13 mouse cellular contexts compared by ENCODE assay signal in the genomic region with DNA sequence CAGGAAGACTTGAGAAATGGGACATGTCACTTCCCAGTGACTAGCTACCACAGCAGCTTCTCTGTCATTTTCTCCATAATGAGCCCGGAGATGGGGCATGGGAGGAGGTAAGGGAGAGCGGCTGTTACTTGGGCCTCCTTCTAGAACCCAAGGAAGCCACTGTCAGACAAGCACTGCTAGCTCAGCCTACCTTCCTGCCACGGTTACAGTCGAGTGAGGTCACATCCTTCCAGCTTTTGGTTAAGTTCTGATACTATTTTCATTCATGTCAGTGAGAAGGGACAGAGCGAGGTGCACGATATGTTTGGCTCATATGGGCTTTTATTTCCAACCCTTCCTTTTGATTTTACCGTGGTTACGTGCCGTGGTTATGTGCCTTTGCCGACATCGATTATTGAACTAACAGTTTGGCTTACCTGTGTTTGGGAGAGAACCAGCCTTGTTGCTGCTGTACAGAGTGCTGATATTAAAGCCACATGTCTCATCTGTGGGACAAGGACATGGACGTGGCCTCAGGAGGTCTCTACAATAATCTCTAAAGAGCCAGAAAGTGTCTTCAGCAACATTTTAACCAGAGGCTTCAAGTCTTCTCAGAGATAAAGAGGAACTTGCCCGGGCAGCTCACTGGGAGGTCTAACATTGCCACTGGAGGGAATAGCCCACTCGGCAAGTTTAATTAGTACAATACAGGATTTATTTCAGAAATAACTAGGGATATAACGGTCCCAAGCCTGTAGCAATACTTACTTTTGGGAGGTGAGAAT.
DNase-seq lines count a peak whose midpoint lies in the region; ATAC-seq and TF ChIP-seq lines count a peak whose summit lies in the region.
"Had no signal": no experiment of that assay in that cellular context is flagged by ENCODE, and none has a peak within 500 bp of the region (broad histone marks: within the 10 kb centered on the region; RNA-seq: fewer than 3 reads in every experiment).

No protein-coding gene starts in this region.

- no peak overlapping the region for H3K27ac ChIP-seq in CH12.LX (ENCODE audit: insufficient read depth, low read depth)
- H3K27ac ChIP-seq in heart, embryonic 12.5 days (ENCODE audit: poor library complexity, severe bottlenecking): no peak overlapping the region
- H3K27ac ChIP-seq: embryonic facial prominence, embryonic 12.5 days; heart, embryonic 13.5 days; hindbrain, embryonic 15.5 days had no signal

- 77% methylated on average over 15 of the region's 15 CpGs for WGBS in heart, embryonic 12.5 days

- no peak overlapping the region for H3K9ac ChIP-seq in CH12.LX (ENCODE audit: insufficient read depth, low read depth)
- H3K9ac ChIP-seq in heart, embryonic 12.5 days: no peak overlapping the region
- H3K9ac ChIP-seq: embryonic facial prominence, embryonic 12.5 days; heart, embryonic 13.5 days; hindbrain, embryonic 15.5 days had no signal

- in situ Hi-C loops in CH12.LX (cut with MboI; ENCODE audit: low pct_ligation_motif_present, low pct_unique_long_range_greater_than_20kb, low sequenced_read_pairs): no loop called here

- no peaks in the 10 kb centered on the region for H3K9me3 ChIP-seq in CH12.LX (replicated peaks; ENCODE audit: low read length)
- H3K9me3 ChIP-seq in heart, embryonic 12.5 days (replicated peaks): no peaks in the 10 kb centered on the region
- H3K9me3 ChIP-seq: embryonic facial prominence, embryonic 12.5 days; heart, embryonic 13.5 days; hindbrain, embryonic 15.5 days had no signal

- intact Hi-C loops in heart, postnatal 36 days (cut with DNase I): no loop called here

- peaks cover 9 to 57% of the 10 kb centered on the region in 2 experiments for H3K4me1 ChIP-seq in CH12.LX (ENCODE audit: control insufficient read depth in 1 of 2, insufficient read depth in 2 of 2)
- H3K4me1 ChIP-seq in heart, embryonic 12.5 days (replicated peaks): peaks cover 50% of the 10 kb centered on the region

- TF ChIP-seq POLR2A in CH12.LX (IDR thresholded peaks at IDR 0.05; ENCODE audit: low read depth, low read length): no peak

- dilution Hi-C loops in CH12.LX (cut with MboI; ENCODE audit: extremely low pct_ligation_motif_present, extremely low pct_unique_long_range_greater_than_20kb, low sequenced_read_pairs): no loop called here

- DNase-seq in A20 (ENCODE audit: low read depth, low spot score) (peak; percentile 34), CH12.LX (ENCODE audit: extremely low read depth) (peak; percentile 35), liver (peak; percentile 38)
- no peak for DNase-seq in urinary bladder, postnatal 36 days (ENCODE audit: low spot score in 2 of 2)
- DNase-seq in kidney, adult 11 months: no peak
- DNase-seq in heart, postnatal 36 days: no peak
- DNase-seq: cerebellum, adult 9-10 months had no signal

- TF ChIP-seq RAD21 in CH12.LX (IDR thresholded peaks at IDR 0.05; ENCODE audit: low read depth, low read length): no peak

- peak; percentile 36 for ATAC-seq in megakaryocyte progenitor cell, adult 5-6 weeks (replicated peaks; ENCODE audit: poor library complexity)
- no peak for ATAC-seq in heart, embryonic 12.5 days (ENCODE audit: insufficient number of reproducible peaks, low FRiP score)
- ATAC-seq: lung, postnatal 0 days had no signal

- peaks cover 0 to 39% of the 10 kb centered on the region in 2 experiments for H3K36me3 ChIP-seq in CH12.LX (replicated peaks in 1 of 2; ENCODE audit: control insufficient read depth in 1 of 2, insufficient read depth in 1 of 2, low read length in 1 of 2)
- H3K36me3 ChIP-seq in heart, embryonic 12.5 days: no peaks in the 10 kb centered on the region
- H3K36me3 ChIP-seq: hindbrain, embryonic 15.5 days had no signal

- no peaks in the 10 kb centered on the region for H3K27me3 ChIP-seq in CH12.LX (replicated peaks)
- H3K27me3 ChIP-seq in heart, embryonic 12.5 days (replicated peaks): no peaks in the 10 kb centered on the region
- H3K27me3 ChIP-seq: embryonic facial prominence, embryonic 12.5 days; heart, embryonic 13.5 days; hindbrain, embryonic 15.5 days had no signal

- H3K79me2 ChIP-seq in CH12.LX (replicated peaks; ENCODE audit: control insufficient read depth, extremely low read depth, insufficient read depth, poor library complexity, severe bottlenecking): no peaks in the 10 kb centered on the region

- no peak overlapping the region for H3K4me2 ChIP-seq in CH12.LX (ENCODE audit: insufficient read depth, low read depth, poor library complexity, severe bottlenecking)
- H3K4me2 ChIP-seq in heart, embryonic 12.5 days: no peak overlapping the region
- H3K4me2 ChIP-seq: embryonic facial prominence, embryonic 12.5 days; heart, embryonic 13.5 days; hindbrain, embryonic 15.5 days had no signal

- TF ChIP-seq CTCF in CH12.LX (conservative IDR thresholded peaks at IDR 0.05 in 1 of 2, IDR thresholded peaks at IDR 0.05 in 1 of 2; ENCODE audit: low read depth in 2 of 2, low read length in 2 of 2): no peak

- TF ChIP-seq EP300 in CH12.LX (IDR thresholded peaks at IDR 0.05; ENCODE audit: low read length): no peak

- H3K4me3 ChIP-seq in CH12.LX (replicated peaks in 1 of 3; ENCODE audit: low read depth in 2 of 3, low read length in 2 of 3, poor library complexity in 1 of 3): no peak overlapping the region
- H3K4me3 ChIP-seq in heart, embryonic 12.5 days: no peak overlapping the region
- H3K4me3 ChIP-seq: embryonic facial prominence, embryonic 12.5 days; heart, embryonic 13.5 days; hindbrain, embryonic 15.5 days had no signal

TF ChIP-seq in CH12.LX, 34 proteins besides CTCF, POLR2A, EP300 and RAD21:
- no peak for TF ChIP-seq RCOR1 (conservative IDR thresholded peaks at IDR 0.05; ENCODE audit: low read depth, low read length)
- TF ChIP-seq CHD1 (IDR thresholded peaks at IDR 0.05; ENCODE audit: low read depth, low read length): no peak
- no peak for TF ChIP-seq MAZ (IDR thresholded peaks at IDR 0.05; ENCODE audit: low read depth, low read length)
- no peak for TF ChIP-seq IRF4 (IDR thresholded peaks at IDR 0.05; ENCODE audit: low read depth, low read length)
- TF ChIP-seq USF2 (conservative IDR thresholded peaks at IDR 0.05; ENCODE audit: low read depth, low read length): no peak
- no peak for TF ChIP-seq MAX (IDR thresholded peaks at IDR 0.05; ENCODE audit: low read length)
- no peak for TF ChIP-seq JUND (conservative IDR thresholded peaks at IDR 0.05; ENCODE audit: low read depth, low read length)
- TF ChIP-seq HCFC1 (IDR thresholded peaks at IDR 0.05; ENCODE audit: low read depth, low read length): no peak
- TF ChIP-seq POLR2AphosphoS2 (IDR thresholded peaks at IDR 0.05; ENCODE audit: low read depth, low read length): no peak
- no peak for TF ChIP-seq E2F4 (IDR thresholded peaks at IDR 0.05; ENCODE audit: insufficient replicate concordance, low read depth, low read length)
- TF ChIP-seq ZKSCAN1 (IDR thresholded peaks at IDR 0.05; ENCODE audit: borderline replicate concordance, low read depth, low read length): no peak

Comparison
In these comparisons a context has a peak if more than half of its experiments do, and no peak if none do; other contexts are left out.
1. DNase-seq: peak in A20 (single experiment), CH12.LX (single experiment) and liver (single experiment); none in urinary bladder, postnatal 36 days (0 of 2), kidney, adult 11 months (single experiment) and heart, postnatal 36 days (0 of 2).